Mouse (Mus musculus) adrenal gland, postnatal 4 days (tissue): Measurements from ENCODE around the gene Sds. TPM values are rescaled to one million over a fixed set of nuclear protein-coding genes. Genes with fewer than 3 reads are reported as not detected.

Source experiments
- DNase-seq, 2 experiments: peaks; one replicate each; pipeline ENCODE4 v3.0.0; 2021 to 2022; ENCODE audit warnings: low spot score in 2 of 2, mixed read lengths in 2 of 2
- total RNA-seq, 2 experiments: library from RNA; stranded (reverse); gene quantifications; 2 replicates each; pipeline ENCODE4 v1.2.3; 2021

The Sds gene
- total RNA-seq, 2 experiments from 2014 or later = 1.8 TPM; not detected in 1

GRCm38 (mm10) chr5:120514031-120514677 lies 37.8 kb downstream of the Sds start:
- no peak for DNase-seq

GRCm38 (mm10) chr5:120514754-120515153 lies 38.4 kb downstream of the Sds start:
- no peak for DNase-seq

- DNase-seq = no peak
Observed at GRCm38 (mm10) chr5:120515451-120515850, 39.1 kb downstream of the Sds start.

GRCm38 (mm10) chr5:120516221-120516984 lies 40.1 kb downstream of the Sds start:
- DNase-seq = no peak

- DNase-seq = no peak
Observed at GRCm38 (mm10) chr5:120517552-120517951, 41.2 kb downstream of the Sds start.

- DNase-seq = no peak
Observed at GRCm38 (mm10) chr5:120522649-120523048, 46.3 kb downstream of the Sds start.

- no peak for DNase-seq
Observed at GRCm38 (mm10) chr5:120524736-120525135, 48.4 kb downstream of the Sds start.

- DNase-seq = no peak
Observed at GRCm38 (mm10) chr5:120525737-120526136, 49.4 kb downstream of the Sds start.

- DNase-seq = no peak
Observed at GRCm38 (mm10) chr5:120526311-120526710, 50.0 kb downstream of the Sds start.

GRCm38 (mm10) chr5:120527296-120527964 lies 51.1 kb downstream of the Sds start:
- DNase-seq = no peak

GRCm38 (mm10) chr5:120531631-120532030 lies 55.3 kb downstream of the Sds start:
- DNase-seq = no peak

Other genes starting within 250 kb of the Sds start
- gene Lhx5, start 44.8 kb upstream of the Sds start, total RNA-seq = not detected
- 10 to 100 TPM; 61.7 to 63.9 TPM for gene Sdsl, start 3.7 kb upstream of the Sds start, total RNA-seq
- 10 to 100 TPM; 70.5 to 77.5 TPM for gene Plbd2, start 27.1 kb downstream of the Sds start, total RNA-seq
- 10 to 100 TPM; 29.6 to 31.7 TPM for gene Slc8b1, start 34.6 kb downstream of the Sds start, total RNA-seq
- 10 to 100 TPM; 47.5 to 49.5 TPM for gene Tpcn1, start 112.1 kb downstream of the Sds start, total RNA-seq
- gene Iqcd, start 112.5 kb downstream of the Sds start, total RNA-seq = 1 to 10 TPM; 1.2 to 1.5 TPM
- 10 to 100 TPM; 11.8 to 13.5 TPM for gene Rita1, start 136.1 kb downstream of the Sds start, total RNA-seq
- gene Ddx54, start 136.2 kb downstream of the Sds start, total RNA-seq = 10 to 100 TPM; 47.6 to 51.4 TPM
- under 1 TPM; 0.56 to 0.78 TPM for gene Cfap73, start 157.7 kb downstream of the Sds start, total RNA-seq
- 10 to 100 TPM; 10.7 to 15.8 TPM for gene Rasal1, start 172.3 kb downstream of the Sds start, total RNA-seq
- gene Dtx1, start 235.4 kb downstream of the Sds start, total RNA-seq = 10 to 100 TPM; 13.7 to 17.2 TPM